Mouse (Mus musculus) neural tube, embryonic 15.5 days (tissue): Measurements from ENCODE around the gene Pm20d1. TPM values are rescaled to one million over a fixed set of nuclear protein-coding genes. Genes with fewer than 3 reads are reported as not detected.

Experiments used
- ATAC-seq: fragments of 200-750 bp; cut with Nextera tagmentation; 2 replicates; pipeline ENCODE4 v1.8.0; 2017; ENCODE audit warnings: mild to moderate bottlenecking, moderate TSS enrichment, moderate library complexity; ENCODE audit not compliant: low FRiP score
- H3K27ac ChIP-seq: fragments of 300-500 bp; sonication (generic); replicated peaks from 2 replicates; pipeline ENCODE4 v1.5.1; 2015; ENCODE audit warnings: mild to moderate bottlenecking, inconsistent platforms
- H3K27me3 ChIP-seq: fragments of 300-500 bp; sonication (generic); replicated peaks from 2 replicates; pipeline ENCODE4 v1.6.1; 2015; ENCODE audit warnings: inconsistent platforms
- H3K36me3 ChIP-seq: fragments of 300-500 bp; sonication (generic); 2 replicates; pipeline ENCODE4 v1.6.1; 2015; ENCODE audit warnings: inconsistent platforms
- H3K4me1 ChIP-seq: fragments of 300-500 bp; sonication (generic); 2 replicates; pipeline ENCODE4 v1.6.1; 2015; ENCODE audit warnings: inconsistent platforms
- H3K4me2 ChIP-seq: fragments of 300-500 bp; sonication (generic); 2 replicates; pipeline ENCODE4 v1.6.1; 2015; ENCODE audit warnings: inconsistent platforms, mild to moderate bottlenecking, moderate library complexity
- H3K4me3 ChIP-seq: fragments of 300-500 bp; sonication (generic); replicated peaks from 2 replicates; pipeline ENCODE4 v1.5.1; 2015; ENCODE audit warnings: mild to moderate bottlenecking, inconsistent platforms
- H3K9ac ChIP-seq: fragments of 300-500 bp; sonication (generic); replicated peaks from 2 replicates; pipeline ENCODE4 v1.6.1; 2015; ENCODE audit warnings: mild to moderate bottlenecking, inconsistent platforms
- H3K9me3 ChIP-seq: fragments of 300-500 bp; sonication (generic); replicated peaks from 2 replicates; pipeline ENCODE4 v1.6.1; 2016; ENCODE audit warnings: inconsistent platforms
- WGBS: fragments of 180-500 bp; shearing (Covaris S2); methylation state at CpG from one replicate; pipeline ENCODE4 v1.1.7; 2015; ENCODE audit warnings: mixed read lengths; 5-methylcytosine and 5-hydroxymethylcytosine counted together
- polyA plus RNA-seq: library from polyadenylated mRNA; unstranded; fragments of >200 nt; fragmentation: Nextera tagmentation; extraction: Ambion mirVana; gene quantifications from 2 replicates; pipeline ENCODE4 v1.2.1, GENCODE M21; 2015

Pm20d1 gene
- polyA plus RNA-seq, 1 experiment from 2014 or later, result 0.13 TPM

DNA sequence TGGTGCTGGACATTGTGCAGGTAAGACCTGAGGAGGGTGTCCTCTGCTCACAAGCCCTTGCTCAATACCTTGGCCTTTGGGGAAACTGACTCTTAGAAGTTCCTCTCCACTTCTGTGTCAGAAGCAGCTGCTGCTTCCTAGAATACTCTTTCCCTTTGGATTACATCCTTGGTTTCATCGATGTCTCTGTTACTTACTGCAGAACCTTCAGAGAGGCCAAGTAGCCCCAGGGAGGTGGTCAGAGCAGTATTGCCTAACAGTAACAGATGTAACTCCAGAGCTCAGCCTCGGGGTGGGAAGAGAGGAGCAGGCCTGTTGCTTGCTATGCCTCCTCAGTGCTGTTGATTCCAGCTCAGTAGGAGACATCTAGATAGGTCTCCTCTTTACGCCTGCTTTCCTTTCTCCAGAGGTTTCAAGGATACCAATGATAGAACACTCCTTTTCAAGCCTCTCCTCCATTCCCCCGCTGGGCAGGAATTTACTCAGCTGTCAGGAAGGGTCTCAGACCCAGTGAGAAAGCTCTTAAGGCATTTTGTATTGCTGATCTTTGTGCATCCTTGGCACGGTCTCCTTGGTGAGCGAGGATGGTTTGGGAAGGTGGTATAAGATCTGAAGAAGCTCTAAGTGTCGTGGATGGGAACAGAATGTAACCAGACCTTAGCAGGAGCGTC lies 33.9 kb downstream of the Pm20d1 start:
- H3K4me3 ChIP-seq, result no peak overlapping the region
- H3K27ac ChIP-seq, result no peak overlapping the region
- H3K9ac ChIP-seq, result no peak overlapping the region
- WGBS, result 80% methylated on average over 8 of the region's 8 CpGs
- 0 out of 2 replicates have a peak, but pooled peaks cover 3% of the 10 kb centered on the region for H3K36me3 ChIP-seq
- ATAC-seq, result no peak
- 0 out of 2 replicates have a peak overlapping the region, but pooled peaks have one; percentile 11 for H3K4me2 ChIP-seq
- H3K4me1 ChIP-seq, result peaks cover 57% of the 10 kb centered on the region
- H3K9me3 ChIP-seq, result no peaks in the 10 kb centered on the region
- no peaks in the 10 kb centered on the region for H3K27me3 ChIP-seq

DNA sequence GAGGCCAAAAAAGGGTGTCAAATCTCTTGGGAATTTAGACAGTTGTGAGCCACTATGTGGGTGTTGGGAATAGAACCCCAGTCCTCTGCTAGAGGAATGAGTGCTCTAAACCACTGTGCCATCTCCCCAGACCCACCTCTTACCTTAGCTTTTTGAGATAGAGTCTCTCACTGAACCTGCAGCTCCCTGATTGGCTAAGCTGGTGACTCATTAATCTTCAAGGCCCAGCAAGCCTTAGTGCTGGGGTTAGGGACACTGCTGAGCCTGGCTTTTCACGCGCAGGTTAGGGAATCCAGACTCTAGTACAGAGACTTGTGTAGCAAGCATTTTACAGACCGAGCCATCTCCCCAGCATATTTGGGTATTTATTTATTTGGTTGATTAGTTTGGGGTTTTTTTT lies 39.9 kb downstream of the Pm20d1 start:
- Histone ChIP-seq H3K27ac (no peak overlapping the region), H3K9me3 (no peaks in the 10 kb centered on the region), H3K4me3 (no peak overlapping the region), H3K36me3 (peaks cover 27% of the 10 kb centered on the region), H3K27me3 (no peaks in the 10 kb centered on the region), H3K4me1 (peaks cover 21% of the 10 kb centered on the region), H3K4me2 (no peak overlapping the region), H3K9ac (no peak overlapping the region)
- ATAC-seq, result no peak
- 82% methylated on average over 3 of the region's 3 CpGs for WGBS

DNA sequence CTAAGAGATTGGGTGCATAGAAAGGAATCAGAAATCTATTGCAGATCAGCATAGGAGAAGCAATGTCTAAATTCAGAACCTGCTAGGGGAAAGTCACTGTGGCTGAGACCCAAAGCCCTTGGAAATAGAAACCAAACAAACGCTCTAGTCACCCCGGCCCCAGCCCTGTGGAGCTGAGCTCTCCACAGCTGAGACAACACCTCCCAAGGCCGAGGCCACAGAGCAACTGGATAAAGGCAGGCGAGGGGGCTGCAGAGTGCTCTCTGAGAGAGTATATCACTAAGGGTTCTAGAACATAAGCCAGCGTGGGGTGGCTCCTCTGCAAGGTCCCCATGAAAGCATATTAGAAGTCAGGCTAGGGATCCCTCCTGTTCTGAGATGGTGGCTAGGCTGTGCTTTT lies 41.4 kb downstream of the Pm20d1 start:
- H3K4me1 ChIP-seq, result peaks cover 10% of the 10 kb centered on the region
- H3K36me3 ChIP-seq, result peaks cover 38% of the 10 kb centered on the region
- H3K27me3 ChIP-seq, result no peaks in the 10 kb centered on the region
- H3K27ac ChIP-seq, result no peak overlapping the region
- 87% methylated on average over 5 of the region's 5 CpGs for WGBS
- H3K4me3 ChIP-seq, result no peak overlapping the region
- ATAC-seq, result no peak
- no peak overlapping the region for H3K9ac ChIP-seq
- no peaks in the 10 kb centered on the region for H3K9me3 ChIP-seq
- H3K4me2 ChIP-seq, result no peak overlapping the region

DNA sequence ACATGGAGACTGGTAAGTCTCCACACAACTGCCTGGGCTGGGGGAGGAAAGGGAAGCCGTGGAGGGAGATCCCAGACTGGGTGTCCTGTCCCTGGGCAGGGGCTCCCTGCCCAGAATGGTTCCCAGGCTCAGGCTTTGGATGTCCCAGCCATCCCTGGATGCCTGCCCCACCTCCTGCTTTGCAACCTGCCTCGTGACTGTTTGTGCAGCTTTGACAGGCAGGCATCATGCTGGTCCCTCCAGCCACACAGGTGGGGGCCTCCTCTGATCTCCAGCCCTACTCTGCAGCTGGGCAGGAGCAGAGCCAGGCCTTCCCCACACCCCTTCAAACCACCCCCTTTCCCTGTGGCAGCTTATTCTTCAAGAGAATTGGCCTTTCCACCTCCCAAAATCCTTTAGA lies 42.1 kb downstream of the Pm20d1 start:
- H3K9ac ChIP-seq, result no peak overlapping the region
- no peak overlapping the region for H3K4me3 ChIP-seq
- peaks cover 5% of the 10 kb centered on the region for H3K4me1 ChIP-seq
- no peak for ATAC-seq
- no peak overlapping the region for H3K4me2 ChIP-seq
- no peak overlapping the region for H3K27ac ChIP-seq
- no peaks in the 10 kb centered on the region for H3K27me3 ChIP-seq
- H3K36me3 ChIP-seq, result peaks cover 46% of the 10 kb centered on the region
- H3K9me3 ChIP-seq, result no peaks in the 10 kb centered on the region
- WGBS, result 56% methylated on average over 2 of the region's 2 CpGs

DNA sequence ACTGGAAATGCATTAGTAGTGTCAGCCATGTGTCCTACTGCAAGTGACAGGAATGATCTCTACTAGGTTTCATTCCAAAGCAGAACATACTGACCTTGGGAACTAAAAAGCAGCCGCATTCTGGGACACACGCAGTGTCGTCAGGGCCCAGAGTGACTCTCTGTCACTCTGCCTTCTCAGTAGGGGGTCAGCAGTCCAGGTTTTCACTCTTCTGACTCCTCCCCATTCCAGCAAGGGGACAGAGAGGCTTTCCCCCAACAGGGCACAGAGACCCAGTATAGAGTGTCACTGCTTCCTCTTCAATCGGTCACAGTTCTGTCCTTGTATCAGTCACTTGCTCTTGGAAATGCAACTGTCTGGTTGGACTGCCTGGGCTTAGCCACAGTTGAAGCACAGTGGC lies 45.0 kb downstream of the Pm20d1 start:
- Histone ChIP-seq H3K9ac (no peak overlapping the region), H3K27me3 (no peaks in the 10 kb centered on the region), H3K4me2 (no peak overlapping the region), H3K36me3 (peaks cover 67% of the 10 kb centered on the region), H3K4me1 (no peaks in the 10 kb centered on the region), H3K9me3 (no peaks in the 10 kb centered on the region), H3K27ac (no peak overlapping the region), H3K4me3 (no peak overlapping the region)
- 91% methylated on average over 4 of the region's 4 CpGs for WGBS
- ATAC-seq, result no peak

DNA sequence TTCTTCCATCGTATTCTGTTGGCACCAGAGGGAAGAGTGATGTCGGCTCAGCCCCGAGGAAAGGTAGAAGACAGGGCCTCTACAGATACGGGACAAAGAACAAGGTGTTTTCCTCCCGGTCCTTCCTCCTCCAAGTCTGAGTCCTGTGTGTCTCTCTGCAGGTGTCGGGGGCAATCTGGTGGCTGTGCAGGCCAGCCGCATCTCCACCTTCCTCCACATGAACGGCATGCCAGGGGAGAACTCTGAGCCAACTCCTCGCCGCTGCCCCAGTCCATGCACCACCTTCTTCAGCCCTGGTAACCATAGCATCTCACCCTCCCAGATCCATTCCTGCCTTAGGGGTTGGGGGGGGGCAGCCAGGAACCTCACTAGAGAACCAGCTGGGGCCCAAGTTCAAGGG lies 46.6 kb downstream of the Pm20d1 start:
- H3K4me3 ChIP-seq, result no peak overlapping the region
- H3K4me2 ChIP-seq, result no peak overlapping the region
- H3K27me3 ChIP-seq, result no peaks in the 10 kb centered on the region
- peaks cover 68% of the 10 kb centered on the region for H3K36me3 ChIP-seq
- no peak for ATAC-seq
- 97% methylated on average over 10 of the region's 10 CpGs for WGBS
- H3K27ac ChIP-seq, result no peak overlapping the region
- H3K9ac ChIP-seq, result no peak overlapping the region
- no peaks in the 10 kb centered on the region for H3K4me1 ChIP-seq
- H3K9me3 ChIP-seq, result no peaks in the 10 kb centered on the region

DNA sequence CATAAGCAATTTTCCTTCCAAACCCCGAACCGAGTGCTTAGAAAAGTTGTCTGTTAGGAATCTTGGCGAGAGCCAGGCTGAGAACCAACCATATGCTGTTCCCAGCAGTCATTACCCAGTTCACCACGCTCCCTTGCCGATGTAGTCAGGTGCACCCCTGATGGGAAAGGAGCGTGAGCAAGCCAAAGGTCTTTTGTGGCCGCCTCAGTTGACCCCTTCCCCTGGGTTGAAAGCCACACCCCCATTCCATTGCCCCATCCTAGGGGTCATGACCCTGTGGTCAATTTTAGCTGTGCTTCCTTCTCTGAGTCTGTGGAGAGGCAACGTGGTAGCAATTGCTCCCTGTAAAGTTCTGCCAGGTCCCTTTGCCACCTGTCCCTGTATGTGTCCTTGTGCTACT lies 47.7 kb downstream of the Pm20d1 start:
- Histone ChIP-seq H3K4me1 (no peaks in the 10 kb centered on the region), H3K36me3 (peaks cover 64% of the 10 kb centered on the region), H3K27me3 (no peaks in the 10 kb centered on the region), H3K4me3 (no peak overlapping the region), H3K9me3 (no peaks in the 10 kb centered on the region), H3K27ac (no peak overlapping the region), H3K9ac (no peak overlapping the region), H3K4me2 (no peak overlapping the region)
- 51% methylated on average over 8 of the region's 8 CpGs for WGBS
- ATAC-seq, result no peak

DNA sequence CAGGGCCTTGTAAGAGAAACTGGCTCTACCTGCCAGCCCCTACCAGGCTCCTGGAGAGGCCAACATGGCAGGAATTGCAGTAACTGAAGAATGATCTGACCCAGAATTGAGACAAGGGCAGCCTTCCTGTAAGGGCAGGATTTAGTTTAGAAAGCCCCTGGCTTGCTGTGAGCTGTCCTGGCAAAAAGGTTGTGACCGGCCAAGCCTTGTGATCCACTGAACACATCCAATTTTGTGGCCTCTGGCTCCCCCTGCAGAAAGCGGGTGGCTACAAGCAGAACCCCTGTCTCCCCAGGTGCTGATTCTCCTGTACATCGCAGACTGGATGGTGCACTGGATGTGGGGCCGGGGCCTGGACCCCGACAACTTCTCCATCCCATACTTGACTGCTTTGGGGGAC lies 49.1 kb downstream of the Pm20d1 start:
- H3K27me3 ChIP-seq, result no peaks in the 10 kb centered on the region
- WGBS, result 84% methylated on average over 5 of the region's 5 CpGs
- no peak overlapping the region for H3K4me3 ChIP-seq
- no peak overlapping the region for H3K4me2 ChIP-seq
- H3K9me3 ChIP-seq, result no peaks in the 10 kb centered on the region
- peaks cover 52% of the 10 kb centered on the region for H3K36me3 ChIP-seq
- no peaks in the 10 kb centered on the region for H3K4me1 ChIP-seq
- no peak overlapping the region for H3K9ac ChIP-seq
- ATAC-seq, result no peak
- no peak overlapping the region for H3K27ac ChIP-seq

DNA sequence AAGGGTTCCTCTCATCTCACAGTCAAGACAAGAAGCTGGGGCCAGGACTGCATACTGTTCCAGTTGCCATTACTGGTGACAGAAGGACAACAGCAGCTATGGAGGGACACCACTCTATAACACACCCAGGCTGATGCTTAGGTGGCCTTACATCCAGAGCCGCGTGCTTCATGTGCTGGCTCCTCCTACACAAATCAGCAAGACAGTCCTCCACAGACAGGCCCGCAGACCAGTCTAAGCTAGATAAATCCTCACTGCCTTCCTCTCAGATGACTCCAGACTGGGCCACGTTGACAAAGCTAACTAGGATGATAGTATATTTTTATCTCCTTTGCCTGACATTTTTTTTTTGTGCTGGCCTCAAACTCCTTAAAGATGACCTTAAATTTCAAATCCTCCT lies 64.6 kb downstream of the Pm20d1 start:
- WGBS, result 75% methylated on average over 4 of the region's 4 CpGs
- Histone ChIP-seq H3K9me3 (no peaks in the 10 kb centered on the region), H3K27me3 (no peaks in the 10 kb centered on the region; the same call in 1 of the 2 replicates), H3K4me3 (no peak overlapping the region), H3K4me2 (no peak overlapping the region), H3K4me1 (no peaks in the 10 kb centered on the region), H3K27ac (no peak overlapping the region), H3K9ac (no peak overlapping the region), H3K36me3 (no peaks in the 10 kb centered on the region)
- no peak for ATAC-seq

DNA sequence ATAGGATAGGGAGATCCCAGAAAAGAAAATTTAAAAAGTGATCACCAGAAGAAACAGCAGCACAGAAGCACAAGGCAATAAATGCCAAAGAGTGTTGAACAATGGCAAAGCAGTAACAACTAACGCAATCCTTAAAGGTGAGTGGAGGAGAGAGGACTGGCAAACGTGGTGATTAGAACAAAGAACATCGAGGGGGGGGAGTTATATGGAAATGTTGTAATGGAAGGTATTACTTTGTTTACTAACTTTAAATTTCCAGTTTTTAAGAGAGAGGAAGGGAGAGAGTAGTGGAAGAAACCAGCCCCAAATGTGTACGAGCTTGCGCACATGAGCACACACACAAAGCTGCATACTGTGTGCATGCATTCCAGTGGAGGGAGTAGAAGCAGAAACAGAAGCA lies 68.4 kb downstream of the Pm20d1 start:
- H3K4me3 ChIP-seq, result no peak overlapping the region
- WGBS, result 72% methylated on average over 5 of the region's 5 CpGs
- H3K4me2 ChIP-seq, result no peak overlapping the region
- no peak overlapping the region for H3K9ac ChIP-seq
- H3K36me3 ChIP-seq, result no peaks in the 10 kb centered on the region
- H3K9me3 ChIP-seq, result no peaks in the 10 kb centered on the region
- H3K4me1 ChIP-seq, result peaks cover 10% of the 10 kb centered on the region
- no peak for ATAC-seq
- no peaks in the 10 kb centered on the region; the same call in 1 of the 2 replicates for H3K27me3 ChIP-seq
- H3K27ac ChIP-seq, result no peak overlapping the region

DNA sequence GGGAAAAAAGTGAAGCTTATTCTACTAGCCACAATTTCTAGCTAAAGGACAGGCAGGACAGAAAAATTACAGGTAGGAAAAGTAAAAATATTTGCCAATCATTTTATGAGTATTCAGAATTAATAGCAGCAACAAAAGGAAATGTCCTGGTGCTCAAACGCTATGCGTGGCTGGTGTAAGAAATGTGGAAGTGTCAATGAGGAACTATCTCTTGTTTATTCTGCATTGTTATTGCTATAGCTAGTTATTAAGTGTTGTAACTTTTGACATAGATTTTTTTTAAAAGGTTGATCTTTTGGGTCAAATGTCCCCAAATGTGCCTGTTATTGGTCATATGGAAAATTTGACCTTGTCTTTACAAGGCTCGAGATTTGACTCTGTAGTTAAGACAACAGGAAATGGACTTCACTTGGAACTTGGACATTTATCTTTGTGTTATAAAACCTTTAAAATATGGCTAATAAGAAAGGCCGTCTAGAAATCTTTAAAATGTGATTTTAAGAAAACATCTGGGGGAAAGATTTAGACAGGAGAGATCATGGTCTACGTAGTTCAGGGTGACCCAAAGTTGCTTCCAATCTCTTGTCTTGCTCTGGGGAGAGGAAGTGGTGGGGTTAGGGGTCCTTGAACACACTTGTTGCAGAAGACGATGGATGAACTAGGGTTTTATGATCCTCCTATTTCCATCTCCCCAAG lies 69.3 kb downstream of the Pm20d1 start:
- peak overlapping the region; percentile 85 for H3K4me2 ChIP-seq
- H3K36me3 ChIP-seq, result no peaks in the 10 kb centered on the region
- H3K4me1 ChIP-seq, result peaks cover 10% of the 10 kb centered on the region
- ATAC-seq, result peak; percentile 29; the same call in 1 of the 2 replicates
- H3K27me3 ChIP-seq, result no peaks in the 10 kb centered on the region; the same call in 1 of the 2 replicates
- H3K9me3 ChIP-seq, result no peaks in the 10 kb centered on the region
- 84% methylated on average over 6 of the region's 6 CpGs for WGBS
- no peak overlapping the region for H3K4me3 ChIP-seq
- H3K9ac ChIP-seq, result no peak overlapping the region
- H3K27ac ChIP-seq, result no peak overlapping the region
